Mouse (Mus musculus): ENCODE results near the gene Atp8b4. TPM values are rescaled to one million over a fixed set of nuclear protein-coding genes. Genes with fewer than 3 reads are reported as not detected.

Gene Atp8b4
- polyA plus RNA-seq, 1 experiment from 2014 or later = 0.44 TPM

DNA sequence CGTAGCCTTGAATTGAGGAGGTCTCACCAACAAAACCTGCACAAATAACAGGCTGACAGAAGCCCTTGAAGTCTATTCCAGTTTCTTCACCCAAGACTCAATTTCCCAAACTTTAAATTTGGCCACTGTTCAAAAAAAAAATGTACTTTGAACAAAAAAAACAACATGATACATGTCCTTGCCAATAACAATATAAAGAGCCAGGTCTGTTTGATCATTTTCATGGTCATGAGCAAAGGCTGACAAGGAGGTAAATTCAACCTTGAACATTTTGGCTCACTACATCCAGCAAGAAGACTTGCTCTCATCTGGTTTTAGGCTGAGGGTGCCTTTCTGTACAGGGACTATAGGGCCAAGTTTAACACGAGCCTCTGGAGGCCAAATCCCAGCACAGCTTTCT lies 83.7 kb downstream of the Atp8b4 start:
- 77% methylated on average over 2 of the region's 2 CpGs for WGBS
- DNase-seq (ENCODE audit: low spot score) (no peak), ATAC-seq (replicated peaks; ENCODE audit: low FRiP score) (no peak)
- Histone ChIP-seq H3K27me3 (ENCODE audit: control insufficient read depth, insufficient read depth, low read length) (no peaks in the 10 kb centered on the region), H3K4me2 (ENCODE audit: low read depth, low read length, severe bottlenecking) (no peak overlapping the region), H3K4me1 (replicated peaks; ENCODE audit: control insufficient read depth, insufficient read depth, low read length) (no peaks in the 10 kb centered on the region), H3K36me3 (ENCODE audit: control insufficient read depth, insufficient read depth, low read length) (no peaks in the 10 kb centered on the region), H3K27ac (ENCODE audit: low read depth, low read length) (no peak overlapping the region), H3K4me3 (ENCODE audit: low read depth, low read length) (no peak overlapping the region), H3K9me3 (ENCODE audit: control insufficient read depth, low read length) (no peaks in the 10 kb centered on the region), H3K9ac (ENCODE audit: low read length) (no peak overlapping the region)

DNA sequence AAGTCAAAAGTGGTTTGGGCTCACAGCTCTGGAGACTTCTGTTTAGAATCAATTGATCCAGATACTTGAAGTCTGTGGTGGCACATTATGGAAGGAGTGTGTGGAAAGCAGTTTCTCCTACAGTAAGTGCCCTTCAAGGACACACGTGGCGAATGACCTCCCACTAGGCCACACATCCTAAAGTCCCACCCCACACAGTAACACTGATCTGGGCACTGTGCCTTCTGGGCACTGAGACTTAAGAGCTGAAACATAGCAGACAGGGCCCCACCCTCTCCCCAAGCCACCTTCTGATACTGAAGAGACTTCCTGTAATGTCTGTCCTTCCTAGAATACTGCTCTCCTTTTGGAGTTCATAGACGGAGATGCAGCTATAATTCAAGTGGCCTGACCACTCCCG lies 84.5 kb downstream of the Atp8b4 start:
- H3K36me3 ChIP-seq (ENCODE audit: control insufficient read depth, insufficient read depth, low read length) = no peaks in the 10 kb centered on the region
- H3K27me3 ChIP-seq (ENCODE audit: control insufficient read depth, insufficient read depth, low read length) = no peaks in the 10 kb centered on the region
- no peak overlapping the region for H3K4me3 ChIP-seq (ENCODE audit: low read depth, low read length)
- ATAC-seq (replicated peaks; ENCODE audit: low FRiP score) = no peak
- no peak for DNase-seq (ENCODE audit: low spot score)
- H3K27ac ChIP-seq (ENCODE audit: low read depth, low read length) = no peak overlapping the region
- no peaks in the 10 kb centered on the region for H3K9me3 ChIP-seq (ENCODE audit: control insufficient read depth, low read length)
- H3K4me2 ChIP-seq (ENCODE audit: low read depth, low read length, severe bottlenecking) = no peak overlapping the region
- no peak overlapping the region for H3K9ac ChIP-seq (ENCODE audit: low read length)
- WGBS = 72% methylated on average over 4 of the region's 4 CpGs
- H3K4me1 ChIP-seq (replicated peaks; ENCODE audit: control insufficient read depth, insufficient read depth, low read length) = no peaks in the 10 kb centered on the region

DNA sequence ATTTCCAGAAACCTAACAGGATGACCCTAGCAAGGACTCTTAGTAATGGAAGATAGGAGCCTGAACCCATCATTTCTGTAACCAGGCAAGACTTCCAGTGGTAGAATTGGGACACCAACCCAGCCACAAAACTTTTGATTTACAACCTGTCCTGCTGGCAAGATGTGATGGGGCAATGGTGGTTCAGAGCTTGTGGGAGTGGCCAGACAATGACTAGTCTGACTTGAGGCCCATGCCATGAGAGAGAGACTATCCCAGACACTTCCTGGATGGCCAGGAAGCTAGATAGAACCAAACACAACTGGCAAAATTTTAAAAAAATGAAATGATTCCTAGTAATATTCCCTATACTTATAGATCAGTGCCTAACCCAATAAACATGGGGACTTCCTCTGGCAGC lies 87.7 kb downstream of the Atp8b4 start:
- DNase-seq (ENCODE audit: low spot score) (no peak), ATAC-seq (replicated peaks; ENCODE audit: low FRiP score) (no peak)
- H3K27ac ChIP-seq (ENCODE audit: low read depth, low read length) = no peak overlapping the region
- H3K27me3 ChIP-seq (ENCODE audit: control insufficient read depth, insufficient read depth, low read length) = no peaks in the 10 kb centered on the region
- H3K36me3 ChIP-seq (ENCODE audit: control insufficient read depth, insufficient read depth, low read length) = no peaks in the 10 kb centered on the region
- no peaks in the 10 kb centered on the region for H3K9me3 ChIP-seq (ENCODE audit: control insufficient read depth, low read length)
- no peak overlapping the region for H3K9ac ChIP-seq (ENCODE audit: low read length)
- H3K4me2 ChIP-seq (ENCODE audit: low read depth, low read length, severe bottlenecking) = no peak overlapping the region
- H3K4me1 ChIP-seq (replicated peaks; ENCODE audit: control insufficient read depth, insufficient read depth, low read length) = no peaks in the 10 kb centered on the region
- H3K4me3 ChIP-seq (ENCODE audit: low read depth, low read length) = no peak overlapping the region

DNA sequence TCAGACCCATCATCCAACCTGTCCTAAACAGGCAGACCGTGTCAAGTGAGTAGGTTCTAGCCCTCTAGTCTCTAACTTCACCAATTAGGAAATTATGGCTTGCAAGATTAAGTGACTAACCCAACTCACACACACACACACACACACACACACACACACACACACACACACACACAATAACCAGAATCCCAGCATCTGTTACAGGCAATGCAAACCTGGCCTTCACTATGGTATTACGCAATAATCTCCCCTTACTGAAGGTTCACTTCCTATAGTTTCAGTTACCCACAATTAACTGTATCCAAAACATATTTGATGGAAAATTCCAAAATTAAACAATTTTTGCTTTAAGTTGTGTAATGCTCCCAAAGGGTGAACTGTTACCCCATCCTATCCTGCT lies 101.0 kb downstream of the Atp8b4 start:
- H3K4me1 ChIP-seq (replicated peaks; ENCODE audit: control insufficient read depth, insufficient read depth, low read length) = no peaks in the 10 kb centered on the region
- no peaks in the 10 kb centered on the region for H3K27me3 ChIP-seq (ENCODE audit: control insufficient read depth, insufficient read depth, low read length)
- no peak for ATAC-seq (replicated peaks; ENCODE audit: low FRiP score)
- H3K4me2 ChIP-seq (ENCODE audit: low read depth, low read length, severe bottlenecking) = no peak overlapping the region
- H3K4me3 ChIP-seq (ENCODE audit: low read depth, low read length) = no peak overlapping the region
- H3K27ac ChIP-seq (ENCODE audit: low read depth, low read length) = no peak overlapping the region
- DNase-seq (ENCODE audit: low spot score) = no peak
- 94% methylated on average over 2 of the region's 2 CpGs for WGBS
- no peak overlapping the region for H3K9ac ChIP-seq (ENCODE audit: low read length)
- no peaks in the 10 kb centered on the region for H3K36me3 ChIP-seq (ENCODE audit: control insufficient read depth, insufficient read depth, low read length)
- H3K9me3 ChIP-seq (ENCODE audit: control insufficient read depth, low read length) = no peaks in the 10 kb centered on the region

DNA sequence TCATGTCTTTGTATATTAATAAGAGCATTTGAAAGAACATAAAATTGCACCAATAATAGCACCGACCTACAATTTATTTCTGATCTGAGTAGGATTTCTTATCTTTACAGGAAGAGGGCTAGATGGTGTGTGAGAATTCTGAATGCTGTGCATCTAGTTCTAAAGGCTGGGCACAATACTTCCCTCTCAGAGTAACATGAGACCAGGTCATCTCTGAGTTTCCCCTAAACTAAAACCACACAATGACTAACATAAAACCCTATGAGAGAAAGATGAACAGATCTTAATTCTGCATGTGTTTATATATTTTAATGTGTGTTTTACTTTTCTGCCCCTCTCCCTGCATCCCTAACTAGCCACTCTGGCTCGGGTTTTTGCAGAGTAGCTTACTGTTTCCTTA lies 101.5 kb downstream of the Atp8b4 start:
- H3K27ac ChIP-seq (ENCODE audit: low read depth, low read length) = no peak overlapping the region
- WGBS = 69% methylated on average over 2 of the region's 2 CpGs

DNA sequence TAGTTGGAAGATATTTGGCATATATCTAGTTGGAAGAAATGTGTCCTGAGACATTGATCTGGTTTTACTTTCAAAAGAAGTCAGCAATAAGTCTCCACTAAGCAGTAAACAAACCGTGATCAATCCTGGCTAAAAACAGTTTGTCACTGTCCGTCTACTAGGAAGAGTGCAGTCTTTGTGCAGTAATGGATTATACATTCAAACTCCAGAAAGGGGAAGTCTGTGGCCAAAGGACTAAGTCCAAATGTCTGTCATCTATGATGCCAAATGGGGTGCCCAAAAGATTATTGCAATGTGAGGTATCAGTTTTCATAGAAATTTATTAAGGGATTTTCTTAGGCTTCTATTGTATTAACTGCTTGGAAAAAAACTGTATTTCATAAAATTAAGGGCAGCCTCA lies 102.3 kb downstream of the Atp8b4 start:
- Histone ChIP-seq H3K4me3 (ENCODE audit: low read depth, low read length) (no peak overlapping the region), H3K4me1 (replicated peaks; ENCODE audit: control insufficient read depth, insufficient read depth, low read length) (no peaks in the 10 kb centered on the region), H3K9me3 (ENCODE audit: control insufficient read depth, low read length) (no peaks in the 10 kb centered on the region), H3K9ac (ENCODE audit: low read length) (no peak overlapping the region), H3K36me3 (ENCODE audit: control insufficient read depth, insufficient read depth, low read length) (no peaks in the 10 kb centered on the region), H3K27ac (ENCODE audit: low read depth, low read length) (no peak overlapping the region), H3K4me2 (ENCODE audit: low read depth, low read length, severe bottlenecking) (no peak overlapping the region), H3K27me3 (ENCODE audit: control insufficient read depth, insufficient read depth, low read length) (no peaks in the 10 kb centered on the region)
- 89% methylated on average over 2 of the region's 2 CpGs for WGBS
- DNase-seq (ENCODE audit: low spot score) (no peak), ATAC-seq (replicated peaks; ENCODE audit: low FRiP score) (no peak)

More for the DNA sequence above, 101.5 kb downstream of the Atp8b4 start:
- no peaks in the 10 kb centered on the region for H3K4me1 ChIP-seq (replicated peaks; ENCODE audit: control insufficient read depth, insufficient read depth, low read length)
- H3K36me3 ChIP-seq (ENCODE audit: control insufficient read depth, insufficient read depth, low read length) = no peaks in the 10 kb centered on the region
- DNase-seq (ENCODE audit: low spot score) (no peak), ATAC-seq (replicated peaks; ENCODE audit: low FRiP score) (no peak)
- H3K27me3 ChIP-seq (ENCODE audit: control insufficient read depth, insufficient read depth, low read length) = no peaks in the 10 kb centered on the region
- no peak overlapping the region for H3K4me3 ChIP-seq (ENCODE audit: low read depth, low read length)
- H3K4me2 ChIP-seq (ENCODE audit: low read depth, low read length, severe bottlenecking) = no peak overlapping the region
- H3K9ac ChIP-seq (ENCODE audit: low read length) = no peak overlapping the region
- H3K9me3 ChIP-seq (ENCODE audit: control insufficient read depth, low read length) = no peaks in the 10 kb centered on the region

DNA sequence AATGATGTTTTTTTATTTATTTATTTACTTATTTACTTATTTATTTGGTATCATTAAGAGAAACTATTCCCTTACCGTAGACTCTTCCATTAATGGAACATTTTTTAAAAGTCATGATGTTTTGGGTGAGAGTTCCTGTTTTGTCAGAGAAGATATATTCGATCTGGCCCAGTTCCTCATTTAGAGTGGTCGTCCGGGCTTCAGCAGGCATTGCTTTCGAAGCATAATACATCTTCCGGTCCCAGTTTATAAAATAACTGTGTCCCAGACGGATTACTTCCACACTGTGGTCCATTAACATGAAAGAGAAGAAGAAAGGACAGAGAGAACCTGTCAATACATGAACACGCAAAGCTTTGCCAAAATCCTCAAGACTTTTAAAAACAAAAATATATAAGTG lies 103.0 kb downstream of the Atp8b4 start:
- Histone ChIP-seq H3K36me3 (ENCODE audit: control insufficient read depth, insufficient read depth, low read length) (no peaks in the 10 kb centered on the region), H3K4me3 (ENCODE audit: low read depth, low read length) (no peak overlapping the region), H3K9ac (ENCODE audit: low read length) (no peak overlapping the region), H3K4me1 (replicated peaks; ENCODE audit: control insufficient read depth, insufficient read depth, low read length) (no peaks in the 10 kb centered on the region), H3K9me3 (ENCODE audit: control insufficient read depth, low read length) (no peaks in the 10 kb centered on the region), H3K27ac (ENCODE audit: low read depth, low read length) (no peak overlapping the region), H3K4me2 (ENCODE audit: low read depth, low read length, severe bottlenecking) (no peak overlapping the region), H3K27me3 (ENCODE audit: control insufficient read depth, insufficient read depth, low read length) (no peaks in the 10 kb centered on the region)
- ATAC-seq (replicated peaks; ENCODE audit: low FRiP score) (no peak), DNase-seq (ENCODE audit: low spot score) (no peak)
- 86% methylated on average over 8 of the region's 8 CpGs for WGBS

DNA sequence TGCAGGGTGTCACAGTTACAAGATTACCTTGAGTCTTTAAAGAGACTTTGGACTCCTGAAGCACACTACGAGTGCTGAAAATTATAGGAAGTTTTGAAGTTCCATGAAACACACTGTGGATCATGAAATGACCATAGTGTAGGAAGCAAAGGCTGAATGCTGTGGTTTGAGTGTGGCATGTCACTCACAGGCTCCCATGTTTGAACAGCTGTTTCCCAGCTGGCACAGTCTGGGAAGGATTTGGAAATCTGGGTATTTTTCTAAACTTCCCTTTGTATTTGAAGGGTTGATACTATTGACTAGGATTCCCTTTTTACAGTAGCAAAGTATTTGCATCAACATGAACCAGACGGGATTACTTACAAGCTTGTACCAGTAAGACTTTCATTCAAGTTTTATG lies 105.5 kb downstream of the Atp8b4 start:
- DNase-seq (ENCODE audit: low spot score) (no peak), ATAC-seq (replicated peaks; ENCODE audit: low FRiP score) (no peak)
- H3K9ac ChIP-seq (ENCODE audit: low read length) = no peak overlapping the region
- no peaks in the 10 kb centered on the region for H3K4me1 ChIP-seq (replicated peaks; ENCODE audit: control insufficient read depth, insufficient read depth, low read length)
- no peaks in the 10 kb centered on the region for H3K36me3 ChIP-seq (ENCODE audit: control insufficient read depth, insufficient read depth, low read length)
- no peaks in the 10 kb centered on the region for H3K9me3 ChIP-seq (ENCODE audit: control insufficient read depth, low read length)
- H3K4me2 ChIP-seq (ENCODE audit: low read depth, low read length, severe bottlenecking) = no peak overlapping the region
- WGBS = 78% methylated on average over 2 of the region's 2 CpGs
- no peaks in the 10 kb centered on the region for H3K27me3 ChIP-seq (ENCODE audit: control insufficient read depth, insufficient read depth, low read length)
- H3K4me3 ChIP-seq (ENCODE audit: low read depth, low read length) = no peak overlapping the region
- no peak overlapping the region for H3K27ac ChIP-seq (ENCODE audit: low read depth, low read length)

DNA sequence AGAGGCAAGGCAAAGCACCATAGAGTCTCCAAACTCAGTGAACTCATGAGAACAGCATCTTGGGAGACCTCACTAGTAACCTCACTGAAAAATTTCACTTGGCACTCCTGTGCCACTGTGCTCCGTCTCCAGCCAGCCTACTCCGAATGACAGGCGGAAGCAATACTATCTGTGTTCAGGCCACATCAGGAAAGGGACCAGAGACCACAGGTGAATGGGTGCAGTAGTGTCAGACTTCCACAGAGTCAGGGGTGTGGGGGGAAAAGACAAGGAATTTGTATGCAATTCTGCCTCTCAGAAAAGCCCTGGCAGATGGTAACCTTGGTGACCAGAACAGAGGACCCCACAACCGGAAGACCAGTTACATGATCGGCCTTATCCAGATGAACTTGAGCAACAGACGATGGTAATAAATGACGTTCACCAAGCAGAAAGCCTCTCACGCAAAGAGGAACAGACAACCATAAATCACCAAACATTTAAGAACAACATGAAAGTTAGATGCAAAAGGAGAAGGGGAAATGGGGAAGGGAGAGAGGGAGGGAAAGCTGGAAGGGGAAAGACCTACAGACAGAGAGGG lies 112.9 kb downstream of the Atp8b4 start:
- Histone ChIP-seq H3K4me2 (ENCODE audit: low read depth, low read length, severe bottlenecking) (no peak overlapping the region), H3K36me3 (ENCODE audit: control insufficient read depth, insufficient read depth, low read length) (no peaks in the 10 kb centered on the region), H3K27ac (ENCODE audit: low read depth, low read length) (no peak overlapping the region), H3K4me3 (ENCODE audit: low read depth, low read length) (no peak overlapping the region), H3K4me1 (replicated peaks; ENCODE audit: control insufficient read depth, insufficient read depth, low read length) (no peaks in the 10 kb centered on the region), H3K9ac (ENCODE audit: low read length) (no peak overlapping the region), H3K27me3 (ENCODE audit: control insufficient read depth, insufficient read depth, low read length) (no peaks in the 10 kb centered on the region), H3K9me3 (ENCODE audit: control insufficient read depth, low read length) (no peaks in the 10 kb centered on the region)
- no peak for DNase-seq (ENCODE audit: low spot score)
- ATAC-seq (replicated peaks; ENCODE audit: low FRiP score) = no peak
- 90% methylated on average over 8 of the region's 8 CpGs for WGBS
